Mouse (Mus musculus) embryonic facial prominence, embryonic 11.5 days (tissue): ENCODE results near the gene Kmt2d. TPM values are rescaled to one million over a fixed set of nuclear protein-coding genes. Genes with fewer than 3 reads are reported as not detected.

Experiments used
- ATAC-seq: fragments of 200-750 bp; cut with Nextera tagmentation; replicated peaks from 2 replicates; pipeline ENCODE4 v1.8.0; 2017; ENCODE audit warnings: low read depth; ENCODE audit not compliant: insufficient number of reproducible peaks, low FRiP score, low TSS enrichment
- DNase-seq: peaks from one replicate; pipeline ENCODE4 v3.0.0-alpha.2; 2015; ENCODE audit warnings: low spot score
- H3K27ac ChIP-seq: fragments of 300-500 bp; sonication (generic); replicated peaks from 2 replicates; pipeline ENCODE4 v1.5.1; 2014; ENCODE audit warnings: mild to moderate bottlenecking, low read depth, low read length, control low read depth
- H3K27me3 ChIP-seq: fragments of 300-500 bp; sonication (generic); 2 replicates; pipeline ENCODE4 v1.6.1; 2014; ENCODE audit warnings: mild to moderate bottlenecking, low read length, moderate library complexity, mixed read lengths; ENCODE audit not compliant: control insufficient read depth, insufficient read depth
- H3K36me3 ChIP-seq: fragments of 300-500 bp; sonication (generic); replicated peaks from 2 replicates; pipeline ENCODE4 v1.6.1; 2014; ENCODE audit warnings: low read depth, mild to moderate bottlenecking, low read length, moderate library complexity, mixed read lengths; ENCODE audit not compliant: control insufficient read depth, insufficient read depth
- H3K4me1 ChIP-seq: fragments of 300-500 bp; sonication (generic); 2 replicates; pipeline ENCODE4 v1.6.1; 2014; ENCODE audit warnings: low read length, mixed read lengths; ENCODE audit not compliant: control insufficient read depth, insufficient read depth
- H3K4me2 ChIP-seq: fragments of 300-500 bp; sonication (generic); 2 replicates; pipeline ENCODE4 v1.6.1; 2014; ENCODE audit warnings: low read depth, mild to moderate bottlenecking, control low read depth, low read length, moderate library complexity
- H3K4me3 ChIP-seq: fragments of 300-500 bp; sonication (generic); 2 replicates; pipeline ENCODE4 v1.5.1; 2014; ENCODE audit warnings: low read depth, low read length, control low read depth
- H3K9ac ChIP-seq: fragments of 300-500 bp; sonication (generic); replicated peaks from 2 replicates; pipeline ENCODE4 v1.6.1; 2014; ENCODE audit warnings: mild to moderate bottlenecking, control low read depth, low read length
- H3K9me3 ChIP-seq: fragments of 300-500 bp; sonication (generic); replicated peaks from 2 replicates; pipeline ENCODE4 v1.6.1; 2016; ENCODE audit warnings: mild to moderate bottlenecking, low read length, inconsistent platforms, mixed read lengths; ENCODE audit not compliant: control insufficient read depth
- WGBS: fragments of 180-500 bp; shearing (Covaris S2); extraction: QIAGEN DNeasy Blood & Tissue Kit; methylation state at CpG from one replicate; pipeline ENCODE4 v1.1.7; 2014; 5-methylcytosine and 5-hydroxymethylcytosine counted together
- polyA plus RNA-seq: library from polyadenylated mRNA; unstranded; fragments of >200 nt; fragmentation: Nextera tagmentation; extraction: Ambion mirVana; gene quantifications from 2 replicates; pipeline ENCODE4 v1.2.1, GENCODE M21; 2014

Kmt2d gene
- polyA plus RNA-seq, 1 experiment from 2014 or later, result 11.6 TPM

- H3K36me3 ChIP-seq, result peaks cover 72% of the 10 kb centered on the region
- no peak overlapping the region for H3K4me2 ChIP-seq
- WGBS, result 89% methylated on average over 16 of the region's 16 CpGs
- no peak for ATAC-seq
- H3K27me3 ChIP-seq, result no peaks in the 10 kb centered on the region
- no peak overlapping the region for H3K9ac ChIP-seq
- H3K9me3 ChIP-seq, result no peaks in the 10 kb centered on the region
- DNase-seq, result no peak
- H3K4me3 ChIP-seq, result no peak overlapping the region
- H3K4me1 ChIP-seq, result no peaks in the 10 kb centered on the region
- H3K27ac ChIP-seq, result no peak overlapping the region
Measured at GRCm38 (mm10) chr15:98849956-98850600, 20.9 kb downstream of the Kmt2d start.

- Histone ChIP-seq H3K9me3 (no peaks in the 10 kb centered on the region), H3K27ac (no peak overlapping the region), H3K4me2 (no peak overlapping the region), H3K4me3 (no peak overlapping the region), H3K36me3 (peaks cover 75% of the 10 kb centered on the region), H3K9ac (no peak overlapping the region), H3K27me3 (no peaks in the 10 kb centered on the region), H3K4me1 (no peaks in the 10 kb centered on the region)
- no peak for ATAC-seq
- no peak for DNase-seq
- 98% methylated on average over 11 of the region's 11 CpGs for WGBS
Measured at GRCm38 (mm10) chr15:98849165-98849564, 21.8 kb downstream of the Kmt2d start.

- Histone ChIP-seq H3K27me3 (no peaks in the 10 kb centered on the region), H3K4me3 (no peak overlapping the region), H3K4me2 (no peak overlapping the region), H3K36me3 (peaks cover 60% of the 10 kb centered on the region), H3K4me1 (no peaks in the 10 kb centered on the region), H3K27ac (no peak overlapping the region), H3K9ac (no peak overlapping the region), H3K9me3 (no peaks in the 10 kb centered on the region)
- DNase-seq (no peak), ATAC-seq (no peak)
- WGBS, result 92% methylated on average over 8 of the region's 8 CpGs
Measured at GRCm38 (mm10) chr15:98846140-98846539, 24.9 kb downstream of the Kmt2d start.

GRCm38 (mm10) chr15:98845149-98845548 is 25.9 kb downstream of the Kmt2d start:
- H3K4me2 ChIP-seq, result no peak overlapping the region
- WGBS, result 98% methylated on average over 2 of the region's 2 CpGs
- DNase-seq, result no peak
- no peaks in the 10 kb centered on the region for H3K27me3 ChIP-seq
- no peak overlapping the region for H3K4me3 ChIP-seq
- no peaks in the 10 kb centered on the region for H3K4me1 ChIP-seq
- no peaks in the 10 kb centered on the region for H3K9me3 ChIP-seq
- ATAC-seq, result no peak
- peaks cover 54% of the 10 kb centered on the region for H3K36me3 ChIP-seq
- H3K9ac ChIP-seq, result no peak overlapping the region
- H3K27ac ChIP-seq, result no peak overlapping the region

- Histone ChIP-seq H3K9me3 (no peaks in the 10 kb centered on the region), H3K4me2 (no peak overlapping the region), H3K9ac (no peak overlapping the region), H3K27me3 (no peaks in the 10 kb centered on the region), H3K4me1 (no peaks in the 10 kb centered on the region), H3K4me3 (no peak overlapping the region), H3K36me3 (peaks cover 51% of the 10 kb centered on the region), H3K27ac (no peak overlapping the region)
- DNase-seq (no peak), ATAC-seq (no peak)
- 89% methylated on average over 11 of the region's 11 CpGs for WGBS
Measured at GRCm38 (mm10) chr15:98843595-98844223, 27.3 kb downstream of the Kmt2d start.

- Histone ChIP-seq H3K27ac (no peak overlapping the region), H3K4me3 (no peak overlapping the region), H3K4me1 (no peaks in the 10 kb centered on the region), H3K9ac (no peak overlapping the region), H3K4me2 (no peak overlapping the region), H3K36me3 (peaks cover 37% of the 10 kb centered on the region), H3K27me3 (no peaks in the 10 kb centered on the region), H3K9me3 (no peaks in the 10 kb centered on the region)
- whole genome bisulfite sequencing, result 96% methylated on average over 30 of the region's 30 CpGs
- ATAC-seq (no peak), DNase-seq (no peak)
Measured at GRCm38 (mm10) chr15:98839671-98840585, 31.1 kb downstream of the Kmt2d start.

GRCm38 (mm10) chr15:98839161-98839560 is 31.8 kb downstream of the Kmt2d start:
- ATAC-seq (no peak), DNase-seq (no peak)
- no peaks in the 10 kb centered on the region for H3K27me3 ChIP-seq
- H3K4me3 ChIP-seq, result no peak overlapping the region
- H3K4me2 ChIP-seq, result no peak overlapping the region
- H3K27ac ChIP-seq, result no peak overlapping the region
- H3K9ac ChIP-seq, result no peak overlapping the region
- H3K36me3 ChIP-seq, result peaks cover 37% of the 10 kb centered on the region
- no peaks in the 10 kb centered on the region for H3K9me3 ChIP-seq
- WGBS, result 96% methylated on average over 14 of the region's 14 CpGs
- H3K4me1 ChIP-seq, result no peaks in the 10 kb centered on the region

GRCm38 (mm10) chr15:98837743-98838103 is 33.3 kb downstream of the Kmt2d start:
- 74% methylated on average over 4 of the region's 4 CpGs for WGBS
- Histone ChIP-seq H3K4me2 (no peak overlapping the region), H3K9ac (no peak overlapping the region), H3K27me3 (no peaks in the 10 kb centered on the region), H3K4me1 (no peaks in the 10 kb centered on the region), H3K4me3 (no peak overlapping the region), H3K27ac (no peak overlapping the region), H3K9me3 (no peaks in the 10 kb centered on the region), H3K36me3 (peaks cover 29% of the 10 kb centered on the region)
- DNase-seq (no peak), ATAC-seq (no peak)
